Mouse (Mus musculus) G1E (cell line): Measurements from ENCODE around the gene Magi1.

Experiments
- CTCF ChIP-seq: IDR thresholded peaks from 2 replicates; pipeline ENCODE4 v1.5.1; 2012; ENCODE audit warnings: low read depth, low read length, inconsistent platforms, mixed read lengths
- GATA1 ChIP-seq: IDR thresholded peaks from 2 replicates; pipeline ENCODE4 v1.6.1; 2012; ENCODE audit warnings: borderline replicate concordance, low read length, inconsistent platforms, mixed read lengths
- POLR2AphosphoS5 ChIP-seq: IDR thresholded peaks from 2 replicates; pipeline ENCODE4 v1.6.1; 2012; ENCODE audit warnings: low read depth, low read length, inconsistent platforms; ENCODE audit not compliant: insufficient replicate concordance
- TAL1 ChIP-seq: conservative IDR thresholded peaks from 2 replicates; pipeline ENCODE4 v1.6.1; 2012; ENCODE audit warnings: low read depth, low read length, inconsistent platforms, mixed read lengths

- TF ChIP-seq CTCF (no peak), GATA1 (no peak), TAL1 (no peak), POLR2AphosphoS5 (no peak)
Observed at GRCm38 (mm10) chr6:94225832-94226231, 57.9 kb downstream of the Magi1 start.
